Mouse (Mus musculus): ENCODE data around the gene Josd2.

DNA sequence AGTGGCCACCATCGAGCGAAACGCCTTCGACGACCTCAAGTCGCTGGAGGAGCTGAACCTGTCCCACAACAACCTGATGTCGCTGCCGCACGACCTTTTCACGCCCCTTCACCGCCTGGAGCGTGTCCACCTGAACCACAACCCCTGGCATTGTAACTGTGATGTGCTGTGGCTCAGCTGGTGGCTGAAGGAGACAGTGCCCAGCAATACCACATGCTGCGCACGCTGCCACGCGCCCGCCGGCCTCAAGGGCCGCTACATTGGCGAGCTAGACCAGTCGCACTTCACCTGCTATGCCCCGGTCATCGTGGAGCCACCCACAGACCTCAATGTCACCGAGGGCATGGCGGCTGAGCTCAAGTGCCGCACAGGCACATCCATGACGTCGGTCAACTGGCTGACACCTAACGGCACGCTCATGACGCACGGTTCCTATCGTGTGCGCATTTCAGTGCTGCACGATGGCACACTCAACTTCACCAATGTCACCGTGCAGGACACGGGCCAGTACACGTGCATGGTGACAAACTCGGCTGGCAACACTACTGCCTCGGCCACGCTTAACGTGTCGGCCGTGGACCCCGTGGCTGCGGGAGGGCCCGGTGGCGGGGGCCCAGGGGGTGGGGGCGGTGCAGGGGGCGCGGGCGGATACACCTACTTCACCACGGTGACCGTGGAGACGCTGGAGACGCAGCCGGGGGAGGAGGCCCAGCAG, 6.1 kb upstream of the Josd2 start:
- no peak for TF ChIP-seq POLR2A (IDR thresholded peaks at IDR 0.05; ENCODE audit: low read depth, low read length)
- TF ChIP-seq EP300 (IDR thresholded peaks at IDR 0.05; ENCODE audit: low read length) = no peak
- no peak for TF ChIP-seq CTCF (conservative IDR thresholded peaks at IDR 0.05 in 1 of 2, IDR thresholded peaks at IDR 0.05 in 1 of 2; ENCODE audit: low read depth in 2 of 2, low read length in 2 of 2)
- no peak for TF ChIP-seq MAX (IDR thresholded peaks at IDR 0.05; ENCODE audit: low read length)
- TF ChIP-seq USF1 (IDR thresholded peaks at IDR 0.05; ENCODE audit: low read depth, low read length) = no peak
- no peak for TF ChIP-seq JUND (conservative IDR thresholded peaks at IDR 0.05; ENCODE audit: low read depth, low read length)

All from CH12.LX (cell line).